Mouse (Mus musculus) hindbrain, postnatal 0 days (tissue): ENCODE data around the gene Scyl1. TPM values are rescaled to one million over a fixed set of nuclear protein-coding genes. Genes with fewer than 3 reads are reported as not detected.
A peak's percentile ranks its signal among the peaks of the same experiment; 100 is the strongest.

Experiments used
- ATAC-seq: fragments of 200-750 bp; cut with Nextera tagmentation; 2 replicates; pipeline ENCODE4 v1.8.0; 2017; ENCODE audit warnings: mild to moderate bottlenecking, moderate TSS enrichment, moderate library complexity
- DNase-seq: peaks from one replicate; pipeline ENCODE4 v3.0.0-alpha.2; 2015; ENCODE audit warnings: low spot score
- H3K27ac ChIP-seq: fragments of 300-500 bp; sonication (generic); 2 replicates; pipeline ENCODE4 v1.5.1; 2014; ENCODE audit warnings: mild to moderate bottlenecking
- H3K27me3 ChIP-seq: fragments of 300-500 bp; sonication (generic); 2 replicates; pipeline ENCODE4 v1.6.1; 2014; ENCODE audit warnings: low read length, mixed read lengths; ENCODE audit not compliant: insufficient read depth
- H3K36me3 ChIP-seq: fragments of 300-500 bp; sonication (generic); 2 replicates; pipeline ENCODE4 v1.6.1; 2014; ENCODE audit warnings: low read length, mixed read lengths; ENCODE audit not compliant: insufficient read depth
- H3K4me1 ChIP-seq: fragments of 300-500 bp; sonication (generic); 2 replicates; pipeline ENCODE4 v1.6.1; 2014; ENCODE audit warnings: antibody characterized with exemption, low read length, mixed read lengths; ENCODE audit not compliant: insufficient read depth
- H3K4me2 ChIP-seq: fragments of 300-500 bp; sonication (generic); 2 replicates; pipeline ENCODE4 v1.6.1; 2014; ENCODE audit warnings: low read depth, mild to moderate bottlenecking, low read length, moderate library complexity, mixed read lengths
- H3K4me3 ChIP-seq: fragments of 300-500 bp; sonication (generic); 2 replicates; pipeline ENCODE4 v1.5.1; 2014; ENCODE audit warnings: low read length
- H3K9ac ChIP-seq: fragments of 300-500 bp; sonication (generic); replicated peaks from 2 replicates; pipeline ENCODE4 v1.6.1; 2014; ENCODE audit warnings: mild to moderate bottlenecking, low read length, moderate library complexity, mixed read lengths
- H3K9me3 ChIP-seq: fragments of 300-500 bp; sonication (generic); 2 replicates; pipeline ENCODE4 v1.6.1; 2016; ENCODE audit warnings: low read length, mixed read lengths
- CTCF ChIP-seq: IDR thresholded peaks from 2 replicates; pipeline ENCODE4 v1.5.1; 2016; ENCODE audit warnings: antibody characterized with exemption, control low read depth, low read depth
- WGBS: fragments of 180-500 bp; shearing (Covaris S2); extraction: QIAGEN DNeasy Blood & Tissue Kit; methylation state at CpG from one replicate; pipeline ENCODE4 v1.1.7; 2014; 5-methylcytosine and 5-hydroxymethylcytosine counted together
- polyA plus RNA-seq: library from polyadenylated mRNA; unstranded; fragments of >200 nt; fragmentation: Nextera tagmentation; extraction: Ambion mirVana; gene quantifications from 2 replicates; pipeline ENCODE4 v1.2.1, GENCODE M21; 2015
- total RNA-seq: library from RNA; depleted of rRNA; stranded (reverse); fragments of >200 nt; gene quantifications from 2 replicates; pipeline ENCODE4 v1.2.3, GENCODE M21; 2014

Scyl1 gene
- total and polyA plus RNA-seq, 2 experiments from 2014 or later = 76.2 to 96.6 TPM

- Histone ChIP-seq H3K4me3 (peak overlapping the region; percentile 77), H3K4me2 (peak overlapping the region; percentile 98), H3K27ac (peak overlapping the region; percentile 100), H3K4me1 (peaks cover 24% of the 10 kb centered on the region), H3K36me3 (peaks cover 32% of the 10 kb centered on the region), H3K27me3 (no peaks in the 10 kb centered on the region), H3K9ac (peak overlapping the region; percentile 88), H3K9me3 (no peaks in the 10 kb centered on the region)
- DNase-seq (peak; percentile 47), ATAC-seq (no peak)
- TF ChIP-seq CTCF = no peak
- WGBS = under 1% methylated on average over 10 of the region's 10 CpGs
Measured at GRCm38 (mm10) chr19:5799566-5800349, 28.5 kb upstream of the Scyl1 start.

- no peak for TF ChIP-seq CTCF
- Histone ChIP-seq H3K27ac (peak overlapping the region; percentile 38; the same call in 1 of the 2 replicates), H3K4me1 (peaks cover 16% of the 10 kb centered on the region), H3K4me2 (peak overlapping the region; percentile 98), H3K36me3 (peaks cover 32% of the 10 kb centered on the region), H3K4me3 (peak overlapping the region; percentile 77), H3K9ac (peak overlapping the region; percentile 88), H3K9me3 (no peaks in the 10 kb centered on the region), H3K27me3 (no peaks in the 10 kb centered on the region)
- under 1% methylated on average over 7 of the region's 7 CpGs for WGBS
- ATAC-seq (no peak), DNase-seq (peak; percentile 37)
Measured at GRCm38 (mm10) chr19:5798700-5799479, 27.7 kb upstream of the Scyl1 start.

- Histone ChIP-seq H3K4me2 (peak overlapping the region; percentile 98), H3K9me3 (no peaks in the 10 kb centered on the region), H3K4me3 (peak overlapping the region; percentile 77), H3K27me3 (no peaks in the 10 kb centered on the region), H3K9ac (peak overlapping the region; percentile 88), H3K27ac (no peak overlapping the region; the same call in 1 of the 2 replicates), H3K36me3 (peaks cover 32% of the 10 kb centered on the region), H3K4me1 (peaks cover 14% of the 10 kb centered on the region)
- no peak for TF ChIP-seq CTCF
- ATAC-seq (no peak), DNase-seq (no peak)
- 6% methylated on average over 7 of the region's 7 CpGs for WGBS
Measured at GRCm38 (mm10) chr19:5797381-5798111, 26.3 kb upstream of the Scyl1 start.

- ATAC-seq (no peak), DNase-seq (no peak)
- Histone ChIP-seq H3K4me2 (peak overlapping the region; percentile 98), H3K27me3 (no peaks in the 10 kb centered on the region), H3K9me3 (no peaks in the 10 kb centered on the region), H3K36me3 (peaks cover 32% of the 10 kb centered on the region), H3K27ac (0 out of 2 replicates have a peak overlapping the region, but pooled peaks have one; percentile 20), H3K4me3 (peak overlapping the region; percentile 77), H3K9ac (peak overlapping the region; percentile 88), H3K4me1 (peaks cover 14% of the 10 kb centered on the region)
- no peak for TF ChIP-seq CTCF
- 34% methylated on average over 7 of the region's 7 CpGs for WGBS
Measured at GRCm38 (mm10) chr19:5796573-5797111, 25.4 kb upstream of the Scyl1 start.

DNA sequence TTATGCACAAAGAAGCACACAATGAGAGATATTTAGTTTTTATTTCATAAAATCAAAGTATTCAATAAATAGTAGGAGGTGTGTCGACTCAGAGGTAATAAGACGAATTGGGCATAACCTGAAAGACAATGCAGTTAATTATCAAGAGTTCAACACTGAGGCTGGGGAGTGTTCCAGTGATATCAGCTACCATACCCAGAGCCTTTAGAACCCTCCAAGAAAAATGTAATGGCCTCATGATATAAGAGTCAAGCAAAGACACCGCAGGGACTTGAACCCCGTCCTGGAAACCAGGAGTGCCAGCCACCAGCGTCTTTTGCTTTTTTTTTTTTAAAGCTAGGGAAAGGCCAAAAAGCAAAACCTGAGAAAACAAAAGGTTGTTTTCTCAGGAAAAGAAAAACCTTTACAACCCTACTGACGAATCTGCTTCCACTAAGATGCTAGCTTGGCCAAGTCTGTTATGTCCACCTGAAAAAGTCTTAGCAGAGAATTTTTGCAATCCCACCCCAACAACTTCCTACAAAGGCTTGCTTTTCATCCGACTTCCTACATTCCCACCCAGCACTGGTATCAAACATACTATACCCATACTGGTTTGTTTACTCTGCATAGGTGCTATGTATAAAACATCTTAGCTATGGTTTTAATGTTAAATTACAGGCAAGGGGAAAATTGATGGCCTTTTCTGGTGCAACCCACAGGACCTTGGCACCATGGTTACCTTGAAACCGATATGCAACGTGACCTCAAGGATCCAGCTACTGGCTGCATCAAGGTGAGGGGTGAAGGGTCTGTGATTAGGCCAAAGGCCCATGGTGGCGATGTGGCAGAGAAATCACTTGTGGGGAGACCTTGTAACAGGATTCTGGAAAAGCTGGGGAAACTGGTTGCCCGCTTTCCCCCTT is 24.7 kb upstream of the Scyl1 start:
- peaks cover 32% of the 10 kb centered on the region for H3K36me3 ChIP-seq
- 0 out of 2 replicates have a peak overlapping the region, but pooled peaks have one; percentile 20 for H3K27ac ChIP-seq
- H3K4me1 ChIP-seq = peaks cover 14% of the 10 kb centered on the region
- no peak for TF ChIP-seq CTCF
- 37% methylated on average over 11 of the region's 11 CpGs for WGBS
- H3K4me2 ChIP-seq = peak overlapping the region; percentile 98
- peak overlapping the region; percentile 88 for H3K9ac ChIP-seq
- peak overlapping the region; percentile 77 for H3K4me3 ChIP-seq
- H3K27me3 ChIP-seq = no peaks in the 10 kb centered on the region
- DNase-seq (no peak), ATAC-seq (no peak)
- no peaks in the 10 kb centered on the region for H3K9me3 ChIP-seq
